Mouse (Mus musculus) yolk sac, embryonic 10.5 days (tissue): Measurements from ENCODE around the gene Serping1.
"Not testable (repeated sequence)": the region's sequence is repeated elsewhere in the genome, so short reads cannot be mapped to it uniquely, and the experiment has no call there.

Source experiments
- DNase-seq: peaks from one replicate; pipeline ENCODE4 v3.0.0-alpha.2; 2017; ENCODE audit warnings: low spot score

Serping1 gene

DNA sequence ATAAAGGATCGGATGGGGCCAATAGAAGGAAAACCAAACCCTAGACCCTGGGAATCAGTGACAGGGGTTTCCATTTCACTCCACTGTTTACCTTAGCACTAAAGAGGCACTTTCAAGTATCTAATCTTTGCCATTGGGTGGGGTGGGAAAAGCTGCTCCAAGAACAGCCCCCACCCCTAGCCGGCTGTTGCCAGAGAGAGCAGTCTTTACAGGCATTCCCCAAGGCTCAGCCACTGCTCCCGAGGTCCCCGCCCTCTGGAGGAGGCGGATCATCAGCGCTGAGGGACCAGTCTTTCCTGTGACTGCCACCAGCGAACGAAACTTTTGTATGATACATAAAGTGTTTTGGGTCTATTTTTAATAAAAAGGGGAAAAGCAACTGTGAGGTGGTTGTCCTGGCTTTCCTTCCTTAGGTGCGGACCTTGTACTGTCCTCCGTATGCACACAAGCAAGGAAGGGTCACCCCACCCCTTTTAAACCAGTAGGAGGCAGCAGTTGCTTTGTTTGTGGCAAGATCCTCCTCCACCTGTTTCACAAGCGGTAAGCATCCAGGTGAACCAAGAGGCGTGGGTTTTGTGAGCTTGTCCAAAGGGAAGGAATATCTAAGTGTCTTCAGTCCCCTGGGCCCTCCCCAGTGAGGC is 36.9 kb downstream of the Serping1 start:
- DNase-seq = peak; percentile 83

DNA sequence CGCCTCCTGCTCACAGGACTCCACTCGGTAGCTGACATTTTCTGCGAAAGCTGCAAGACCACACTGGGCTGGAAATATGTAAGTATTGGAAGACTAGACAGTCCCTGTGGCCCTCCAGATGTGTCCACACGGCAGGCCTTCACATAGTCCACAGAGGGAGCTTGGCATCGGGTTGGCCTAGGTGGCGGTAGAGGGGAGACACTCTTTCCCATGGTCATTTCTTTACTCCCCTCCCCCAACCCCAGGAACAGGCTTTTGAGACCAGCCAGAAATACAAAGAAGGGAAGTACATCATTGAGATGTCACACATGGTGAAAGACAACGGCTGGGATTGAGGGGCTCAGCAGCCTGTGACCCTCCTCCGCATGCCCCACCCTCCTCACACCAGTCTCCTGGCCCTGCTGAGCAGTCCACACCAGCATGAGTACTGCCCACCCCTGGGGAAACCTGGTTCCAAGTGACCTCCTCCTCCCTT is 37.8 kb downstream of the Serping1 start:
- peak; percentile 64 for DNase-seq

DNA sequence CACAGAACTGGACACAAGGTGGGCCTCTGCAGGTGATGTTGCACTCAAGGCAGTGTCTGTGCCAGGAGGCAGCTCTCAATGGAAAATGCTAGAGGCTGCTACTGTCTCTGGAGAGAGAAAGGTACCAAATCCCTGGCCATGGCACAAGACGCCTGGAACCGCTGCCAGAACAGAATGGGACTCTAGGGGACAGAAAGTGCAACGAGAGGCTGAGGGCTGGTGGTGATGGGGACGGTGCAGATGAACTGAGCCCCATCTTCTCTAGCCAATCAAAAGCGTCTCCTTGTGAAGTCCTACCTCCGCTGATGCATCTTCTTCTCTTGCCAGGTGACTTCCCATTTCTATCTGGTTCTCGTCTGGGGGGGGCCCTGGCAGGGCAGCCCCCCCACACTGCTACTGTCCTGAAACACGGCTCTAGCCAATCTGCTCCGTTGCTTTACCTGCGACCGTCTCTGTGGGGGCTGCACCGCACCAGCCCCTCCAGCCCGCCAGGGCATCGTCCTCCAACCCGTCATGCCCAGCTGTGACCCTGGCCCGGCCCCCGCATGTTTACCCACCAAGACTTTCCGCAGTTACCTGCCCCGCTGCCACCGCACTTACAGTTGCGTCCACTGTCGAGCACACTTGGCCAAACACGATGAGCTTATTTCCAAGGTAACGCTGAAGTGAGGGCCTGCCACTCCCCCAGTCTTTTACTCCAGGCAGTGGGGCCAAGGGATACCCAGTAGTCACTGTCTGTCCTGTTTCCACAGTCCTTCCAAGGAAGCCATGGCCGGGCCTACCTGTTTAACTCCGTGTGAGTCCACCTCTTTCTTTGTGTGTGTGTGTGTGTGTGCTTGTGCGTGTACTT is 38.7 kb downstream of the Serping1 start:
- DNase-seq = peak; percentile 23

DNA sequence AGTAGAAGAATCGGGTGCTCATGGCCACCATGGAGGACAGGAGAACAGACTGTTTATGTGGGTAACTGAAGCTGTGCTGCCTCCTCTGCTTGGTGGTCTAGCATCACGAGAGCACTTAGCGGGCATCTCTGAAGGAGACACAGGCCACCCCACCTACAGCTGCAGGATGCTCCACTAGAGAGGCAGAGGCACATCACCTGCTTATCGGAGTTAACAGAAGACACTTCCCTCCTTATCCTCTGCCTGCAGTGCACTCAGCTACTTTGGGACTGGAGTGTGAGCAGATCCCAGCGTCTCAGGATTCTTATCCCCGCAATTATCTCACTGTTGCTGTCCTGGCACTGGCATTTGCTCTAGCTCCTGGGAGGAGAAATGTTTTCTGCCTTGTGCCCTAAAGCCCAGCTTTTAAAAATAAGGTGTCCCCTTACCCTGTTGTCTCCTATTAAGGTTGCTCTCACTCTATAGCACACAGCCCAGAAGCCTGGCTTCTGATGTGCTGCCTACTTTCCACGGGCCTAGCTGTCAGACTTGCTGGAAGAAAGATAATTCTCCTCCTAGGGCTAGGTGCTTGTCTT is 39.8 kb downstream of the Serping1 start:
- DNase-seq = peak; percentile 47

GRCm38 (mm10) chr2:84734919-84735318 is 40.3 kb downstream of the Serping1 start:
- no peak for DNase-seq

DNA sequence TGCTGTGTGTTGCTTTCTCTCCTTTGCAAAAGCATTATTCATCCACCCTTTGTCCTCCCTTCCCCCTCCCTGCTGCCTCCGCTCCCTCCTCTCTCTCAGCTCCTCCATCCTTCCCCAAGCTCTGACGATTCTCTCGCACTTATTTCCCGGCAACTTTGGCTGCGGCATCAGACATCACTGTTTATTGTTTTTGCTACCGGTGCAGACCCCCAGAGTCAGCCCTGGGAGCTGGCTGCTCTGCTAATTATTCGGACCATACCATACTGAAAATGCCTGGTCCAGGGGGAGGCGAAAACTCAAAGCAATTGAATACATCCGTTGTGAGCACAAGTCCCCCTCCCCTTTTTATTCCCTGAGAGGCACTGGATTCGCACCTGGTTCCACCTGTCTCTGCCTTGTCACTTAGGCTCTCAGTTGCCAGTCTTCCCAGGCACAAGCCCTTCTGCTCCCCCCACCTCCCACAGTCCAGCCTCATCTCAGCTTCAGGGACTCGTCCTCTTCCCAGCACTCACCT is 40.8 kb downstream of the Serping1 start:
- peak; percentile 18 for DNase-seq

GRCm38 (mm10) chr2:84733579-84734300 is 41.5 kb downstream of the Serping1 start, which contains the start of gene Ypel4:
Gene Ypel4, plus strand, starts transcription at chr2:84734058.
- DNase-seq = peak; percentile 51

- DNase-seq = no peak
These were observed 42.9 kb downstream of the Serping1 start for GRCm38 (mm10) chr2:84732394-84732793.

- no peak for DNase-seq
These were observed 44.0 kb downstream of the Serping1 start for GRCm38 (mm10) chr2:84731206-84731605.

- DNase-seq = not testable (repeated sequence)
These were observed 47.1 kb downstream of the Serping1 start for GRCm38 (mm10) chr2:84728191-84728590.

DNA sequence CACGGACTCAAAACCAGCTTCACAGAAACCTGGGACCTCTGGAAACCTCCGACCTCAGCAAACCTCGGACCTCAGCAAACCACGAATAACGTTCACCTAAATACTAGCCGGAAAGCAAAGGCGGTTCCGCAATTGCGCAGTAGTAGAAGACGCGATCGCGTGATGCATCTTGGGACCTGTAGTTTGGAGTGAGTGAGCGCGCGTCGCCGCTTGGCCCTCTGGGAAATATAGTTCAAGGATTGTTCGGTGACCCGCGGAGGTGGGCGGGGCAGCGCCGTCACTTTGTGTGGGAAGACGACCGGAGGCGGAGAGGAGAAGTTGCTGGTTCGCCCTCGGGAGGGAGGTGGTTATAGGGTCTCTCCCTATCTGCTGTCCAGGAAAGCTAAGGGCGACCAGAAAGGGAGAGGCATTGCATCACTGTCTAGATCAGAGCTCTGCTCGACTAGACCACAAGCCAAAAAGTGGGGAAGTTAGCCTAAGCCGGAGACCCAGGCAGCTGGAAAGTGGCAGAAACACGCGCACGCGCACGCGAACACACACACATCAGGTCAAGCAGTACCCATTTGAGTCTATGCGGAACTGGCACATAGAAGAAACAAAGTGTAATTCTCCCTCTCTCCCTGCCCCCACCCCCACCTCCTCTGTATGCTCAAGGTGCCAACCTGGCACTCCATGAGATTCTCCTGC is 47.9 kb downstream of the Serping1 start, which contains the start of gene Clp1:
Clp1 (minus strand) TSS at position 179 of the 687 bp plus-strand sequence.
- peak; percentile 96 for DNase-seq

GRCm38 (mm10) chr2:84726716-84727115 is 48.5 kb downstream of the Serping1 start:
- no peak for DNase-seq

- no peak for DNase-seq
These were observed 49.5 kb downstream of the Serping1 start for GRCm38 (mm10) chr2:84725770-84726169.

DNA sequence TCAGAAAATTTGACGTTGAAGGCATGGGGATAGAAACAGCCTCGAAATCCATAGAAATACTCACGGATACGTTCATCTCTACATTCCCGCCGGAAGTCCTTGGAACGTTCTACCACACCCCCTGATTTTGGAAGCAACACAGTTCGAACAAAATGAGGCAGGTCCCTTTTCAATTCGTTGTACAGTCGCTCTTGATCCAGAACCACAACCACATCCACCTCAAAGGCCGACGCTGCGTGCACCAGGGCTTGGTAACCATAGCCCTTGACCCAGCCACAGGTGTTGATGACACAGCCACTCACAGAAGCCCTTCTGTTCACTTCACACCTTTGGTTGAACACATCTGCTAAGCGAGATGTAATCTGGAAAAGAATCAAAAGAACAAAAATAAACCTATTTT is 51.4 kb downstream of the Serping1 start:
- no peak for DNase-seq

DNA sequence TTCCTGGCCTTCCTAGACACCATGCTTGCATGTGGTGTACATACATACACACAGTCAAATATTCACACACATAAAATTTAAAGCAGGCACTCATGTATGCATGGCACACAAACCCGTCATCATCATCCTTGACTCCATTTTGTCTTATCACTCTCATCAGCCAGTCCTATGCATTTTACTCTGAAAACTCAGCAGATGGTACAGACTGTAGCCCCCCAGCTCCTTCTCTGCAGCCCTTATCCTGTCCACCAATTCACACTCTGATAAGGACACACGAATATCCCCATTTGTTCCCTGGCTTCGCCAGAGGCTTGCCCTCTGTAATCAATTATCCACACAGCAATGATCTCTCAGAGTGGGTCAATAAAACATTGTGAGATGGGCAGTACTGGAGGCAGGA is 54.1 kb downstream of the Serping1 start:
- DNase-seq = no peak

DNA sequence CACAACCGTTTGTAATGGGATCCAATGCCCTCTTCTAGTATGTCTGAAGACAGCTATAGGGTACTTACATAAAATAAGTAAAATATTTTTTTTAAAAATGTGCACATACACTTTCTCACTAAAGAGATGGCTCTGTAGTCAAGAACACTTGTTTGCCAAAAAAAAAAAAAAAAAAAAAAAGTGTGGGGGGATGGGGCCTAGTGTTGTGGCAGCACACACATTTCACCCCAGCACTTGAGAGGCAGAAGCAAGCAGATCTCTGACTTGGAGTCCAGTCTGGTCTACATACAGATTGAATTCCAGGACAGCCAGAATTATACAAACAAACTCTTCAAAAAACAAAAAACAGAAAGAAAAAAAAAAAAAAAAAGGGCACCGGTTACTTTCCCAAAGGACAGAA is 54.5 kb downstream of the Serping1 start:
- DNase-seq = no peak

DNA sequence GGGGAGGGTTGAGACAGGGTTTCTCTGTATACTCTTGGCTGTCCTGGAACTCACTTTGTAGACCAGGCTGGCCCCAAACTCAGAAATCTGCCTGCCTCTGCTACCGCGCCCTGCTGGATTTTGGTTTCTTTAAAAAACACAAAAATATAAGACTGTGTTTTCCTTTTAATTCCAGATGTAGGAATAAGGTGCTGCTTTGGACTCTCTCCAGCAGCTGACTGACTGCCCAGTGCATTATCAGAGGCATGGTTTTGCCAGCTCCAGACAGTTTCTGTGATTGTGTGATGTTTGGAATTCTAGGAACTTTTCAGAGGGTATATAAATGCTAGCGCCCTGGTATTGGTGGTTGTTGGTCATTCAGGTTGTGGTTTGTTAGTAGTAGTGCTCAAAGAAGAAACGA is 57.9 kb downstream of the Serping1 start:
- no peak for DNase-seq

- DNase-seq = no peak
These were observed 58.6 kb downstream of the Serping1 start for GRCm38 (mm10) chr2:84716423-84717355.

DNA sequence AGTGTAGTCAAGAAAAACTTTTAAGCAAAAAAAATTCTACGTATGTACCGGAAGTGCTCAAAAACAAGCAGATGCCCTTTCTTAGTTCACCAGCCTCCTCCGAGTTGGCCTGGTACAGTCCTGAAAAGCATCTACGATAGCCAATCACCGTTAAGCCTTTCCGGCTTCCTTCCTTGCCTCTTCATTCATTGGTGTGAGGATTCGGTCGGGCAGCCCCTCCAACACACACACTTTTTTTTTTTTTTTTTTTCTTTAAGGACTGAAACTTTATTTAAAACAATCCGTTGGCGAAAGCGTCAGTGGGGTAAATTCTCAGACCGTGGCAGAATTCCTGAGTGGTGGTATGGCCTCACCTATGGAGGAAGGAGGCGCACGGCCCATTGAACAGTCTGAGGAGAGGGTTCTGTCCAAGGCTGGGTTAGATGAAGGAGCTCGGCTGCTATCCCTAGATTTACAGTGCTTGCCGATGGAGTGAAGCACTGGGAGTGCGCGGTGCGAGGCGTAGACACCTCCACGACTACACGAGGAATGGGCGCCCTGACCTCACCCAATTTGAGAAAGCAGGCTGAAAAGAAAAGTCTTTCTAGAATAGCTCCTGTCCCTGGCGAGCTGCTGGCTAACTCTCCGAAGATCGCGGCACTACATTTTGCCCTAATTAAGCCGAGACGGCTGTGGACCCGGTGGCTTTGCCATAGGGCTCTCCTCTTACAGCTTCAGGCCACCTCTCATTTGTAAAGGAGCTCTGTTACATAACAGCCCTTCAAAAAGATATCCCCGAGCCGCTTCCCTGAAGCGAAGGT is 59.5 kb downstream of the Serping1 start:
- peak; percentile 96 for DNase-seq
